Mouse (Mus musculus): Measurements from ENCODE around the gene Cyct. TPM values are rescaled to one million over a fixed set of nuclear protein-coding genes. Genes with fewer than 3 reads are reported as not detected.

Cyct gene
- polyA plus RNA-seq, 1 experiment from 2014 or later = not detected

GRCm38 (mm10) chr2:76347839-76348238, 12.4 kb downstream of the Cyct start:
- no peak overlapping the region for H3K27ac ChIP-seq (ENCODE audit: low read depth, low read length)
- whole genome bisulfite sequencing = 64% methylated on average over 6 of the region's 6 CpGs
- H3K4me2 ChIP-seq (ENCODE audit: low read length) = no peak overlapping the region
- ATAC-seq = no peak
- no peaks in the 10 kb centered on the region for H3K36me3 ChIP-seq (ENCODE audit: control insufficient read depth, insufficient read depth, low read length)
- no peak overlapping the region for H3K4me3 ChIP-seq (ENCODE audit: low read length)
- no peaks in the 10 kb centered on the region for H3K4me1 ChIP-seq (ENCODE audit: control insufficient read depth, insufficient read depth, low read depth, low read length)
- no peaks in the 10 kb centered on the region for H3K9me3 ChIP-seq (ENCODE audit: control insufficient read depth, low read length)
- H3K9ac ChIP-seq (ENCODE audit: low read depth, low read length) = no peak overlapping the region
- H3K27me3 ChIP-seq (replicated peaks; ENCODE audit: control insufficient read depth, insufficient read depth, low read length) = no peaks in the 10 kb centered on the region

- Histone ChIP-seq H3K4me1 (ENCODE audit: control insufficient read depth, insufficient read depth, low read depth, low read length) (peaks cover 6% of the 10 kb centered on the region), H3K27me3 (replicated peaks; ENCODE audit: control insufficient read depth, insufficient read depth, low read length) (peaks cover 4% of the 10 kb centered on the region), H3K9ac (ENCODE audit: low read depth, low read length) (no peak overlapping the region), H3K27ac (ENCODE audit: low read depth, low read length) (no peak overlapping the region), H3K4me3 (ENCODE audit: low read length) (no peak overlapping the region), H3K9me3 (ENCODE audit: control insufficient read depth, low read length) (no peaks in the 10 kb centered on the region), H3K4me2 (ENCODE audit: low read length) (no peak overlapping the region), H3K36me3 (ENCODE audit: control insufficient read depth, insufficient read depth, low read length) (no peaks in the 10 kb centered on the region)
- 87% methylated on average over 9 of the region's 9 CpGs for WGBS
- ATAC-seq = no peak
These were observed 18.1 kb downstream of the Cyct start for GRCm38 (mm10) chr2:76342146-76342545.

- Histone ChIP-seq H3K36me3 (ENCODE audit: control insufficient read depth, insufficient read depth, low read length) (no peaks in the 10 kb centered on the region), H3K9ac (ENCODE audit: low read depth, low read length) (peak within 1 kb of the TSS; percentile 72), H3K4me1 (ENCODE audit: control insufficient read depth, insufficient read depth, low read depth, low read length) (peaks cover 6% of the 10 kb centered on the region), H3K27me3 (replicated peaks; ENCODE audit: control insufficient read depth, insufficient read depth, low read length) (peaks cover 4% of the 10 kb centered on the region), H3K4me3 (ENCODE audit: low read length) (peak within 1 kb of the TSS; percentile 52), H3K9me3 (ENCODE audit: control insufficient read depth, low read length) (no peaks in the 10 kb centered on the region), H3K27ac (ENCODE audit: low read depth, low read length) (no peak within 1 kb of the TSS), H3K4me2 (ENCODE audit: low read length) (peak within 1 kb of the TSS; percentile 99)
- WGBS = 17% methylated on average over 36 of the region's 41 CpGs
- ATAC-seq = peak; percentile 85
These were observed 21.8 kb downstream of the Cyct start, which contains the start of gene Pde11a for GRCm38 (mm10) chr2:76338215-76339156. Gene Pde11a (minus strand): TSS chr2:76338774.

- Histone ChIP-seq H3K27me3 (replicated peaks; ENCODE audit: control insufficient read depth, insufficient read depth, low read length) (peaks cover 4% of the 10 kb centered on the region), H3K27ac (ENCODE audit: low read depth, low read length) (no peak overlapping the region), H3K36me3 (ENCODE audit: control insufficient read depth, insufficient read depth, low read length) (no peaks in the 10 kb centered on the region), H3K4me1 (ENCODE audit: control insufficient read depth, insufficient read depth, low read depth, low read length) (peaks cover 6% of the 10 kb centered on the region), H3K4me3 (ENCODE audit: low read length) (no peak overlapping the region), H3K9me3 (ENCODE audit: control insufficient read depth, low read length) (no peaks in the 10 kb centered on the region), H3K9ac (ENCODE audit: low read depth, low read length) (no peak overlapping the region), H3K4me2 (ENCODE audit: low read length) (no peak overlapping the region)
- no peak for ATAC-seq
- 79% methylated on average over 5 of the region's 5 CpGs for WGBS
These were observed 25.7 kb downstream of the Cyct start for GRCm38 (mm10) chr2:76334596-76334995.

GRCm38 (mm10) chr2:76332161-76332805, 28.0 kb downstream of the Cyct start:
- Histone ChIP-seq H3K9me3 (ENCODE audit: control insufficient read depth, low read length) (no peaks in the 10 kb centered on the region), H3K4me1 (ENCODE audit: control insufficient read depth, insufficient read depth, low read depth, low read length) (no peaks in the 10 kb centered on the region), H3K27ac (ENCODE audit: low read depth, low read length) (no peak overlapping the region), H3K36me3 (ENCODE audit: control insufficient read depth, insufficient read depth, low read length) (no peaks in the 10 kb centered on the region), H3K4me2 (ENCODE audit: low read length) (no peak overlapping the region), H3K27me3 (replicated peaks; ENCODE audit: control insufficient read depth, insufficient read depth, low read length) (no peaks in the 10 kb centered on the region), H3K9ac (ENCODE audit: low read depth, low read length) (no peak overlapping the region), H3K4me3 (ENCODE audit: low read length) (no peak overlapping the region)
- 77% methylated on average over 11 of the region's 11 CpGs for WGBS
- no peak for ATAC-seq

- Histone ChIP-seq H3K4me2 (ENCODE audit: low read length) (no peak overlapping the region), H3K27me3 (replicated peaks; ENCODE audit: control insufficient read depth, insufficient read depth, low read length) (no peaks in the 10 kb centered on the region), H3K4me1 (ENCODE audit: control insufficient read depth, insufficient read depth, low read depth, low read length) (no peaks in the 10 kb centered on the region), H3K9me3 (ENCODE audit: control insufficient read depth, low read length) (no peaks in the 10 kb centered on the region), H3K4me3 (ENCODE audit: low read length) (no peak overlapping the region), H3K9ac (ENCODE audit: low read depth, low read length) (no peak overlapping the region), H3K36me3 (ENCODE audit: control insufficient read depth, insufficient read depth, low read length) (no peaks in the 10 kb centered on the region), H3K27ac (ENCODE audit: low read depth, low read length) (no peak overlapping the region)
- ATAC-seq = no peak
- 95% methylated on average over 5 of the region's 5 CpGs for WGBS
These were observed 30.2 kb downstream of the Cyct start for GRCm38 (mm10) chr2:76330081-76330480.

GRCm38 (mm10) chr2:76326161-76326560, 34.1 kb downstream of the Cyct start:
- H3K4me3 ChIP-seq (ENCODE audit: low read length) = no peak overlapping the region
- H3K27me3 ChIP-seq (replicated peaks; ENCODE audit: control insufficient read depth, insufficient read depth, low read length) = no peaks in the 10 kb centered on the region
- no peaks in the 10 kb centered on the region for H3K4me1 ChIP-seq (ENCODE audit: control insufficient read depth, insufficient read depth, low read depth, low read length)
- H3K27ac ChIP-seq (ENCODE audit: low read depth, low read length) = no peak overlapping the region
- H3K36me3 ChIP-seq (ENCODE audit: control insufficient read depth, insufficient read depth, low read length) = no peaks in the 10 kb centered on the region
- no peak overlapping the region for H3K9ac ChIP-seq (ENCODE audit: low read depth, low read length)
- 81% methylated on average over 3 of the region's 3 CpGs for WGBS
- no peak overlapping the region for H3K4me2 ChIP-seq (ENCODE audit: low read length)
- no peaks in the 10 kb centered on the region for H3K9me3 ChIP-seq (ENCODE audit: control insufficient read depth, low read length)
- no peak for ATAC-seq

- Histone ChIP-seq H3K4me3 (ENCODE audit: low read length) (no peak overlapping the region), H3K4me1 (ENCODE audit: control insufficient read depth, insufficient read depth, low read depth, low read length) (no peaks in the 10 kb centered on the region), H3K27me3 (replicated peaks; ENCODE audit: control insufficient read depth, insufficient read depth, low read length) (no peaks in the 10 kb centered on the region), H3K9me3 (ENCODE audit: control insufficient read depth, low read length) (no peaks in the 10 kb centered on the region), H3K4me2 (ENCODE audit: low read length) (no peak overlapping the region), H3K9ac (ENCODE audit: low read depth, low read length) (no peak overlapping the region), H3K27ac (ENCODE audit: low read depth, low read length) (no peak overlapping the region), H3K36me3 (ENCODE audit: control insufficient read depth, insufficient read depth, low read length) (no peaks in the 10 kb centered on the region)
- no peak for ATAC-seq
- WGBS = 81% methylated on average over 5 of the region's 5 CpGs
These were observed 35.8 kb downstream of the Cyct start for GRCm38 (mm10) chr2:76324463-76324862.

GRCm38 (mm10) chr2:76323185-76323875, 36.9 kb downstream of the Cyct start:
- no peaks in the 10 kb centered on the region for H3K36me3 ChIP-seq (ENCODE audit: control insufficient read depth, insufficient read depth, low read length)
- no peaks in the 10 kb centered on the region for H3K4me1 ChIP-seq (ENCODE audit: control insufficient read depth, insufficient read depth, low read depth, low read length)
- no peaks in the 10 kb centered on the region for H3K27me3 ChIP-seq (replicated peaks; ENCODE audit: control insufficient read depth, insufficient read depth, low read length)
- no peak overlapping the region for H3K4me3 ChIP-seq (ENCODE audit: low read length)
- WGBS = 85% methylated on average over 21 of the region's 21 CpGs
- H3K4me2 ChIP-seq (ENCODE audit: low read length) = no peak overlapping the region
- no peak overlapping the region for H3K27ac ChIP-seq (ENCODE audit: low read depth, low read length)
- H3K9ac ChIP-seq (ENCODE audit: low read depth, low read length) = no peak overlapping the region
- H3K9me3 ChIP-seq (ENCODE audit: control insufficient read depth, low read length) = no peaks in the 10 kb centered on the region
- ATAC-seq = no peak

All from hindbrain, embryonic 16.5 days (tissue).